Mouse (Mus musculus) right cerebral cortex, adult 2 months (tissue): ENCODE measurements around the gene Dnah6.

Source experiments
- DNase-seq, 2 experiments: peaks; one replicate each; pipeline ENCODE4 v3.0.0; 2021 to 2022; ENCODE audit warnings: low spot score in 2 of 2

The Dnah6 gene

DNA sequence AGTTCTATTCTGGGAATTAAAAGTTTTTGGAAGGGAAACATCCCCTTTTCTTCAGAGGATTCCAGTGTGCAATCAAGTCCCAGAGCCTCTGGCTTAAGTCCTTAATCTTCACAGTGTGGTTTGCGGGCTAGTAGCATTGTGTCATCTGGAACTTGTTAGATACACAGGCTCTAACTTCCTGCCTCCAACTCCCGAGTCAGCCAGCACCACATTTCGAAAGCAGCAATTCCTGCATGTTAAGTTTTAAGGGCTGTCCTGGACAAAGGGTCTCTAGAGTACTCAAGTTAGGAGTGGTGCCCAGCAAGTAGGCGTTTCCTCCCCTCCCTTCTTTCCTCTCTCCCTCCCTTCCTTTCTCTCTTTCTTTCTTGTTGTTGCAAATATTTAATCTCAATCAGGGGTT lies 7.0 kb upstream of the Dnah6 start:
- DNase-seq: no peak

- DNase-seq: no peak
These were observed 6.1 kb upstream of the Dnah6 start for GRCm38 (mm10) chr6:73227376-73228158.

DNA sequence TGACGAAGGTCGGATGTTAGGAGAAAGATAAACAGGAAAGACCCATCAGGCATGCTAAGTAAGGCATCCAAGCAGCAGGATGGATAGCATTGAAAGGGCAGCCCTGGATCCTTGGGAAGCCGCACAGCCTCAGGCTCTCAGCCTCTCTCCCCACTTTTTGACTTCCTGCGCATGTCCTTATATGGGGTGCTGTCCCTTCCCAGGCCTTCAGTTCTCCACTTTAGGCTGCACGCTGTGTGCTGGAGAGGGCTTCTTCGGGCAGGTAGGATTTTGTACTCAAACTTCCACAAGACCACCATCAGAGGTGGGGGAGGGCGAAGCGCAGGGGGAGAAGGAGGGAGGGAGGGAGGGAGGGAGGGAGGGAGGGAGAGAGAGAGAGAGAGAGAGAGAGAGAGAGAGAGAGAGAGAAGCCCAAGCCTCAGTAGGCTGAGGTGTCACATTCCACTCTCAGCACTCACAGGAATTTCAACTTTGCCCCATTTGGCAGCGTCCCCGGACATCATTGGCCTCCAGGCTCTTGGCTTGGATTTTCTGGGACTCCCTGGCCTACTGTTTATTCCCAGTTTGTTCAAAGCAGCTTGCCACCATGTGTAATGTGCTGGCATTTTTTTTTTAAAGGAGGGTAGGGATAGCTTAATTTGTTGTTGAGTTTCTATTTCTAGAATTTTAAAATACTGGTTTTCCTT lies 1.5 kb upstream of the Dnah6 start:
- DNase-seq: peak; percentile 49 to 52

- peak; percentile 29 to 55 for DNase-seq
These were observed 696 bp upstream of the Dnah6 start for GRCm38 (mm10) chr6:73221958-73222735.

DNA sequence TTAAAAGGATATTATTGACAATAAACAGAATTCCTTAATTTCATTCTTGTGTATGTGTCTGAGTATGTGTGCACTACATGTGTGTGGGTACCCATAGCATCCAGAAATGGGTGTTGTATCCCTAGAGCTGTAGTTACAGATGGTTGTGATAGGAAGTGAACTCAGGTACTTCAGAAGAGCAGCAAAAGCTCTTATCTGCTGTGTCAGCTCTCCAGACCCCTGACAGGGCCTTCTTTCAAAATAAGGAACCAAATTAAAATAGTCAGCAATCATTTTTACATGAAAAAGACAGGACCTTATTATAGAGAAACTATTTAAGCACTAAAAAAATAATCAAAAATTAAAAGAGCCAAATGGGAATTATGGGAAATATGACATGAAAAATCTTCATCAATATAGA lies 9.8 kb downstream of the Dnah6 start:
- no peak for DNase-seq

DNA sequence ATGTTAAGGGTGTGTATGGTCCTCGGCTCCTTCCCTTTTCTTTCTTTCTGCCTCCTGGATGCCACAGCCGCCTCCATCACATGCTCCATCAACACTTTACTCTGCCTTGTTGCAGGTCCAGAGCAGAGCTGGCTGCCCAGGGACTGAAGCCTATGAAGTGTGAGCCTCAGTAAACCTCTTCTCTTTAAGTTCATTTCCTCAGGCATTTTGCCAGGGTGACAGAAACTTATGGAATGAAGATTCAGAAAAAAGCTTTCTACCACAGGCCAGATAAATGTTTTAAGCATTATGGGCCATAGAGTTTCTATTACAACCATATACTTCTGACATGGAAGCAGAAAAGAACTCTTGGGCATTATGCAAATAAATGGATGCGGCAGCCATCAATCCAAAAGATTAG lies 10.4 kb downstream of the Dnah6 start:
- DNase-seq: no peak

GRCm38 (mm10) chr6:73210445-73210972 lies 10.9 kb downstream of the Dnah6 start:
- no peak for DNase-seq

- peak in 1 of 2 experiments; percentile 6 for DNase-seq
These were observed 11.9 kb downstream of the Dnah6 start for GRCm38 (mm10) chr6:73209598-73209997.

- no peak for DNase-seq
These were observed 16.5 kb downstream of the Dnah6 start for GRCm38 (mm10) chr6:73204937-73205336.

DNA sequence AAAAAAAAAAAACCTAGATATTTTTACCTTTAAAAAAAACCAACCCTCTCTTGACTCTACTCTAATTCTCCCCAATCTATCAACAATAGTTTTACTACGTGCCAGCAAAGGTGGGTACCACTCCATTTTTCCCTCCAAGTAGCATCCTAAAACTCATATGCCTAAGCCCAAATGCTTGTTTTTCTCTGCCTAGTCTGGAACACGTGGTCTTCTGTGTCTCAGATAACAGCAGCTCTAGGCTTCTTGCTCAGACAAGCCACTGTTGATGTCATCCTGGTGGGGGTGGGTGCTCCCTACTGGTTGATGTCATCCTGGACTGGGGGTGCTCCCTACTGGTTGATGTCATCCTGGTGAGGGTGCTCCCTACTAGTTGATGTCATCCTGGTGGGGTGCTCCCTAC lies 17.7 kb downstream of the Dnah6 start:
- DNase-seq: no peak

DNA sequence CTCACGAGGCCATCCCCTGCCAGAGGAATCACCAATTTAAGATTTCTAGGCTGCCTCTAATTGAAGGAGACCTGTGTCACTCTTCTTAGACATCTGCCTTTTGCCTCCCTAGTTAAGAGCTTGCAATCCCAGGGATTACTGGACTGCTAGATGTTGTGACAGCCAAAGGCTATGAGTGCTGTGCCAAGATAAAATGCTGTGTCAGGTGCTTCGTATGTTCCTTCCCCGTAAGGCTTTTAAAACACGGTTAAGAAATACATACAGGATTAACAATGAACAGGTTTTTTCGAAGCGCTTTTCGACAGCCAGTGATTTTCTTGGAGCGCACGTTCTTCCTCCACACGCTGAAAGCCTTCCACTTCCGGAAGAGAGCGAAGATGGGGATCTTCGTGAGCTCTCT lies 26.2 kb downstream of the Dnah6 start:
- DNase-seq: no peak

- no peak for DNase-seq
These were observed 30.7 kb downstream of the Dnah6 start for GRCm38 (mm10) chr6:73190756-73191155.

- no peak for DNase-seq
These were observed 37.2 kb downstream of the Dnah6 start for GRCm38 (mm10) chr6:73184276-73184675.

DNA sequence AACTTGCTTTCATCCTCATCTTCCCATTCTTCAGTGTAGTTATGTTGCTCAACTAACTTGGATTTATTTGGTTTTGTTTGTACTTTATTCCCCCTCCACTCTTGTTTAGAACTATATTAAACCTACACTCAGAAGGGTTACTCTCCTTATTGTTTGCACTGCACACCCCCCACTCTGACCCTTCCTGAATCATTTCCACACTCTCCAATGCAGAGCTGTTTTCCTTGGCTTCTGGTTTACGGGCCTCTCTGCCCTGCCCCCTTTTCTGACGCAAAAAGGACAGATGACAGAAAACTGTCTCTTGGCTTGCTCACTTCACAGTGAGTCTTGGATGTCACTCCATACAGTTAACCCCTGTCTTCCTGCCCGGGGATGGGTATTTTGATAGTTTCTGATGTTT lies 38.5 kb downstream of the Dnah6 start:
- no peak for DNase-seq

DNA sequence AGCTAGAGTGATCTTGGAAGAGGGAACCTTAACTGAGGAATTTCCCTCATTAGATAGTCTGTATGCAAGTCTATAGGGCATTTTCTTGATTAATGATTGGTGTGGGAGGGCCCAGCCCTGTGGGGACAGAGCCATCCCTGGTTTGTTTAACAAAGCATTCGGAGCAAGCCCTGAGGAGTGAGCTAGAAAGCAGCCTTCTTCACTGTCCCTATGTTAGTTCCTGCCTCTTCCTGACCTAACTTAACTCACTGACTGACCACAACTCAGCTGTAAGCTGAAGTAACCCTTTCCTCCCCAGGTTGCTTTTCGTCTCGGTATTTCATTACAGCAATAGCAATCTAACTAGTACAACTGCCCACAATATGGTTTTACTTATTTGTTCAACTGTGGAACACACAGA lies 39.0 kb downstream of the Dnah6 start:
- no peak for DNase-seq

DNA sequence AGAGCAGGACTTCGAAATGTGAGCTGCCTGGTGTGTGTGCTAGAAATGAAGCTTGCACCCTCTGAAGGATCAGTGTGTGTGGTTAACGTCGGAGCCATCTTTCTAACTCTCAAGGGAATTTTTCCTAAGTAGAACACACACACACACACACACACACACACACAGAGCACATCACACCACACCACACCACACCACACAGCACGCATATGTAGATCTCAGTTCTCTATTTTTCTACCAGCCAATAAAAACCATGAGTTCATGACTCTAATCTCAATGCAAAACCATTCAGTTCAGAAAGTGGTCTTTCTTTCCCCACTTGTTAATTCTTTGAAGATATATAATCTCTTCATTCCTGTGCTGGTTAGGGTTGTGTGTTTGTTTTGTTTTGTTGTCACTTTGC lies 39.4 kb downstream of the Dnah6 start:
- DNase-seq: no peak

DNA sequence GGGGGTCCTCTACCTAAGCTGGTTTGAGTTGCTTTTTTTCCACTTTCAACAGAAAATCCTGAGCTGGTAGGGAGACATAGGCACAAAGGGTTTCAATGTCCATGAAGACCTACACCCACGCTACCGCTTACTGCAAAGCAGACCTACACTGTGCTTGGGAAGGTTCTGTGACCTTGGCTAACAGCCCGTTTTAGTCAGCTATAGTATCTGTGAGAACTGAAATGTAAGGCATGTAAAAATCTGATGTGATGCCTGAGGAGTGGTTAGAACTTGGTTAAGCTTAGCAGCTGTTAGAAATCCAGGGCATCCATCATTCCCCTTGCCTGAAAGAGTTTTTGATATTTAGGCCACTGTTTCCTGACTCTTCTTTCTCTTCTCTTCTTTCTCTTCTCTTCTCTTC lies 46.3 kb downstream of the Dnah6 start:
- no peak for DNase-seq

DNA sequence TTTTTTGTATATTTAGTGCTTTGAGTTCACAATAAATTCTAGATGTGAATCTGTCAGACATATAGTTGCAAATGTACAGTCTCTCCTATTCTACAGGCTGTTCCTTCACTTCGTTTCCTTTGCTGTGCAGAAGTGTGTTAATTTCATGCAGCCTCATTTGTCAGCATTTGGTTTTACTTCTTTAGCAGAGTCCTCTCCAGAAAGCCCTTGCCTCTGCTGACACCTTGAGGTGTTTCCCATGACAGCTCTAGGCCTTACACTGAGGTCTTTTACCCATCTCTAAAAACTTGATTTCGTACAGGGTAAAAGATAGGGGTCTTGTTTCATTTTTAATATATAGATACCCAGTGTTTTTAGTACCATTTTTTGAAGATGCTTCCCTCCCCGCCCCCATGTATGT lies 54.2 kb downstream of the Dnah6 start:
- DNase-seq: no peak

DNA sequence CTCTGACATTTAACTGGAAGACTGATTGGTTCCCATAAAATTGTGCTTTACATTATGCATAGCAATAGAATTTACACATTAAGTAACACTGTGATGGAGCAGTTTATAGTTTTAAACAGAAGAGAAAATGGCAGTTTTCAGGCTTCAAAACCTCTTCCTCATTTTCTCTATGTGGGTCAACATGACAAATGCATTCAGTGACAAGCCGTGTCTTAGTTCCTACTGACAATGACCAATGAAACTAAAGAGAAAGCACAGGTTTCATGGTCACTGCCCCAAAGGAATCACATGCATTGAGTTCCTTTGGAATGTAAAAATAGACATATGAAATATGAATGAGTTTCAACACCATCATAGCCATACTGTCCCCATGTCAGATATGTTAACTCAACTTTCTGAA lies 58.5 kb downstream of the Dnah6 start:
- no peak for DNase-seq

DNA sequence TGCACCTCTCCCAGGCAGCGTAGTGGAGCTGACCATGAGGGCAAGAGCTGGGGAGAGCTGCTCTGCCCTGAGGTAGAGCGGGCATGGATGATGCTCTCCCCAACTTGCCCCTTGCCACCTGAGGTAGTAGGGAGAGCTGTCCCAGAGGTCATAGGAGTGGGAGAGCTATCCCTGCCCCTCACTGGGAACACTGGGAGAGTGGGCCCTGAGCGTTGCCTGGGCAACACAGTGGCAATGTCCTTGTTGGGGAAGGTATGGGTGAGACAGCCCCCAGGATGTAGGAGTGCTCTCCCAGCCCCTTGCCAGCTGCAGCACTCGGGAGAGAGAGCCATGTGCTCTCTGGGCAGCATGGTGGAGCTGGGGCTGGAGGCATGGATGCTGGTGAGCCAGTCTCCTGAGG lies 60.1 kb downstream of the Dnah6 start:
- DNase-seq: no peak

DNA sequence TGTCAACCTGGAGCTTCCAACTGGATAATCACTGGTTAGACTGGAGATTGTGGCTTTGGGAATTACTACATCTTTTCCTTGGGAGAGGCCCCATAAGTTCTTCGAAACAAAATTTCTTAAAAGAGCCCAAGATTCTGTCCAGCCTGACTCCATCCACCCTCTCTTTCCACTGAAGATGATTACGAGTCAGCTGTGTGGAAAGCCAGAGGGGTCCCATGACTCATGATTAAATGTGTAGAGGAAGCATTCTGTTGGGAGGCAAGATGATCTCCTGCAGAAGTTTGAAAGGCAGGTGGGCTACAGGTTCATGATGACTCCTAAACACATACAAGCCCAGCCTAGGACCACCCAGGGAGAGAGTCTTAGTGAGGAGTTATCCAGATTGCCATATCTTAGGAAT lies 66.0 kb downstream of the Dnah6 start:
- DNase-seq: no peak

GRCm38 (mm10) chr6:73153675-73154074 lies 67.8 kb downstream of the Dnah6 start:
- peak; percentile 94 for DNase-seq
